12 mouse cellular contexts compared by ENCODE assay signal in genomic region chr13:39363637-39364036, GRCm38 (mm10).
DNase-seq lines count a peak whose midpoint lies in the region; ATAC-seq and TF ChIP-seq lines count a peak whose summit lies in the region.
"Had no signal": no experiment of that assay in that cellular context is flagged by ENCODE, and none has a peak within 500 bp of the region (broad histone marks: within the 10 kb centered on the region; RNA-seq: fewer than 3 reads in every experiment).

No protein-coding gene starts in this region.

- CTCF ChIA-PET in Patski (lab: Charles Lee), result no interaction called here

- H3K36me3 ChIP-seq in kidney, adult 2 months (ENCODE audit: control insufficient read depth, insufficient read depth, low read length), result no peaks in the 10 kb centered on the region
- no peaks in the 10 kb centered on the region for H3K36me3 ChIP-seq in kidney, embryonic 16.5 days (ENCODE audit: insufficient read depth, low read length)
- H3K36me3 ChIP-seq: limb, embryonic 10.5 days had no signal

- no peak for TF ChIP-seq POLR2A in kidney, adult 2 months (IDR thresholded peaks at IDR 0.05; ENCODE audit: low read depth, low read length)

- in situ Hi-C loops in Patski (cut with MboI; ENCODE audit: low pct_unique_long_range_greater_than_20kb), result loop anchor here (25.0 kb wide), 1 partner anchor 676 kb away; no protein-coding TSS in a partner anchor

- ATAC-seq in kidney, embryonic 16.5 days (ENCODE audit: low FRiP score, low TSS enrichment), result no peak
- no peak for ATAC-seq in Patski

- no peak overlapping the region for H3K9ac ChIP-seq in kidney, embryonic 16.5 days (replicated peaks; ENCODE audit: low read length)

- H3K27ac ChIP-seq in kidney, adult 2 months (ENCODE audit: insufficient read depth, low read depth, low read length), result no peak overlapping the region
- H3K27ac ChIP-seq in kidney, embryonic 16.5 days (ENCODE audit: low read length), result no peak overlapping the region
- H3K27ac ChIP-seq: limb, embryonic 10.5 days; macrophage had no signal

- POLR2A ChIA-PET in Patski (lab: Charles Lee), result interaction anchor here (0.6 kb wide), 1 partner anchor 1365 kb away, joined by 3 read pairs; no protein-coding TSS in a partner anchor

- peak; percentile 69 for TF ChIP-seq CTCF in kidney, adult 2 months (conservative IDR thresholded peaks at IDR 0.05; ENCODE audit: insufficient read depth, insufficient read length, low read depth, low read length)
- TF ChIP-seq CTCF in Patski (IDR thresholded peaks at IDR 0.05), result peak; percentile 54

- H3K4me3 ChIP-seq in kidney, adult 2 months (ENCODE audit: insufficient read depth, low read depth, low read length), result no peak overlapping the region
- no peak overlapping the region for H3K4me3 ChIP-seq in kidney, embryonic 16.5 days (ENCODE audit: low read length)
- H3K4me3 ChIP-seq: limb, embryonic 10.5 days had no signal

- H3K9me3 ChIP-seq in kidney, embryonic 16.5 days (ENCODE audit: low read length), result no peaks in the 10 kb centered on the region
- H3K9me3 ChIP-seq: limb, embryonic 10.5 days had no signal

- no peaks in the 10 kb centered on the region for H3K4me1 ChIP-seq in kidney, adult 2 months (ENCODE audit: control insufficient read depth, insufficient read depth, low read length)
- H3K4me1 ChIP-seq in kidney, embryonic 16.5 days (ENCODE audit: insufficient read depth, low read length), result no peaks in the 10 kb centered on the region

- peak; percentile 4 for DNase-seq in kidney, adult 2 months
- DNase-seq in lung, postnatal 25 days (ENCODE audit: low spot score), result peak; percentile 2
- no peak for DNase-seq in lung, postnatal 14 days
- DNase-seq in Patski (ENCODE audit: low read depth, low spot score), result no peak
- DNase-seq in retina, embryonic 14.5 days (ENCODE audit: low spot score), result peak; percentile 32
- DNase-seq in ovary, postnatal 36 days (ENCODE audit: low spot score), result no peak
- DNase-seq in right cerebral cortex, adult 2 months (ENCODE audit: low spot score in 2 of 2), result no peak
- DNase-seq: cerebellum, postnatal 36 days; heart, postnatal 10 days had no signal

- 56% methylated on average over 4 of the region's 4 CpGs for WGBS in kidney, adult 2 months
- 56% methylated on average over 4 of the region's 4 CpGs for WGBS in kidney, embryonic 16.5 days

- no peak overlapping the region for H3K4me2 ChIP-seq in kidney, embryonic 16.5 days (replicated peaks; ENCODE audit: low read depth, low read length)

- H3K27me3 ChIP-seq in kidney, adult 2 months (replicated peaks; ENCODE audit: control insufficient read depth, insufficient read depth, low read length), result no peaks in the 10 kb centered on the region
- no peaks in the 10 kb centered on the region for H3K27me3 ChIP-seq in kidney, embryonic 16.5 days (ENCODE audit: insufficient read depth, low read length)
- peaks cover 4% of the 10 kb centered on the region for H3K27me3 ChIP-seq in Patski

Comparison
In these comparisons a context has a peak if more than half of its experiments do, and no peak if none do; other contexts are left out.
1. DNase-seq: peak in kidney, adult 2 months (single experiment), lung, postnatal 25 days (single experiment) and retina, embryonic 14.5 days (single experiment); none in lung, postnatal 14 days (single experiment), Patski (single experiment), ovary, postnatal 36 days (single experiment) and right cerebral cortex, adult 2 months (0 of 2).